Mouse (Mus musculus): ENCODE data around the gene Pgf.

Gene Pgf

GRCm38 (mm10) chr12:85190290-85190689 is 12.7 kb upstream of the Pgf start:
- DNase-seq (ENCODE audit: low read depth): no peak

GRCm38 (mm10) chr12:85186361-85186760 is 8.8 kb upstream of the Pgf start:
- DNase-seq (ENCODE audit: low read depth): no peak

DNA sequence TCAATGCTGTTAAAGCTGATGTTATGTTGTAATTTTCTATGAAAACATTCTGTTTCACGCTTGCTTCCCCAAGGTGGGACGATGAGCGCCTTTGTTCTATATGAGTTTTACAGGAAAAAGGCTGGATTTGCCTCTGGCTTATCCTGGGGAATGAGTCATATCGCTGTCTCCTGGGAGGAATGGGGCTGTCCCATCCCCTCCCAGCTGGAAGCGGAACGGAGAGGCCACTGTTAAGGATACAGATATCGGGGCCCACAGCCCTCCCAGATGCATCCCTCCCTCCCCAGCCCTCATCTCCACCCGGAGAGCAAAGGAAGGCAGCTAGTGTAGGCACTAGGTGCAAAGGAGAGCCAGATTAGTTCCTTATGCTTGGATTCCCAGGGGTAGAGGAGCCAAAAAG is 8.2 kb upstream of the Pgf start:
- no peak for DNase-seq (ENCODE audit: low read depth)

- DNase-seq (ENCODE audit: low read depth): no peak
Observed at GRCm38 (mm10) chr12:85184118-85184517, 6.5 kb upstream of the Pgf start.

- no peak for DNase-seq (ENCODE audit: low read depth)
Observed at GRCm38 (mm10) chr12:85182898-85183297, 5.3 kb upstream of the Pgf start.

GRCm38 (mm10) chr12:85182345-85182643 is 4.7 kb upstream of the Pgf start:
- no peak for DNase-seq (ENCODE audit: low read depth)

GRCm38 (mm10) chr12:85181475-85182344 is 4.1 kb upstream of the Pgf start:
- DNase-seq (ENCODE audit: low read depth): no peak

DNA sequence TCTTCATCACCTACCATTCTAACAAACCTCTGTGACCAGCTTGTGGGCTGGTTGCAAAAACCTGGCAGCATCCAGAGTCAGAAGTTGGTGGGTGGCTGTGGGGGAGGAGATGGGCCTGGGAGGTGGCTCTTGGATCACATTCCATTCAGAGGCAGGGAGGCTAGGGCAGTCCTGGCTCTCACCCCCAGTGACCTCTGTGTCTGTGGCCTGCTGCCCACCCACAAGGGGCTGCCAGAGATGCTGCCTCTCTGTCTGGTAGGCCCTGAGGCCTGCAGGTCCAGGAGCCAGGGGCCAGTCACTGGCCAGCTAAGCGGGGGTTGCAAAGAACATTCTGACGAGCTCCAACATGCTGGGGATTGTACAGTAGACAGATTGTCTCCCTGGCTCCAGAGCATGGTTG is 704 bp upstream of the Pgf start:
- no peak for DNase-seq (ENCODE audit: low read depth)

- DNase-seq (ENCODE audit: low read depth): no peak
Observed at GRCm38 (mm10) chr12:85176846-85177523, 605 bp downstream of the Pgf start.

DNA sequence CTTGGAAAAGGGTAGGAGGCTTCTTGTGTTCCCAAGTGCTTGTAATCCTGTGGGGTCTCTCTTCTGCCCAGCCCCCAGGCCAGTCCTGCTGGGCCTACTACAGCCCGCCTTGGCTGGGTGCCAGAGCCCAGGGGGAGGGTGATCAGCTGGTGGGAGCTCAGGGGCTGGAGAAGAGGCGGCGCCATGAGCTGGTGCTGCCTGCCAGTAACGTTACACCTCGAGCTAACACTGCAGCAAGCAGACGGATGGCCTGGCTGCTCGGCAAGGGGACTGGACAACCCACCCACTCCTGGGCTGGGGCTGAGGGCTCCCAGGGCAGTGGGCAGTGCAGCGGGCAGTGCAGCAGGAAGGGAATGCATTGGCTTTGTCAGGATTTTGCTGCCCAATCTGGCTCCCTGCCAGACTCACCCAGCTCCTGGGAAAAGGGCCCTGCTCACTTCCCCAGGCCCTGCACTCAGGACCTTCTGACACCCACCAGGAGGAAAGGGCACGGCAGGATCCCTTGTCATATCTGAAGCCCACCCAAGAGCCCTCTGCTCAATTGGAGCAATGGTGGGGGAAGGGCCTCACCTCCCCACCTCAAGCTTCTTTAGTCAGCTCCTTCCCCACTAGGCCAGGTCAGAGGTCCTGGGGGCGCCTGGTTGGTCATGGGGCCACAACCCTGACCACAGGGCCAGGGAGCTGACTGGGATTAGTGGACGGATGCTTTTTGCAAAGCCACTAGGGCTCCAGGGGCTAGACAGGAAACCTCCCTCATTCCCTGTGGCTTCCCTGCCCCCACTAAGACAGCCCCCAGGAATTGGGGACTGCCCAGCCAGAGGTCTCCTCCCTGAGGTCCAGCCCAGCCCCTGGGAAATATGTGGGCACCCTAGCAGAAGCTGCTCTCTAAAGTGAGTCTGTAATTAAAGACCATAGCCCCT is 1.4 kb downstream of the Pgf start:
- DNase-seq (ENCODE audit: low read depth): no peak

DNA sequence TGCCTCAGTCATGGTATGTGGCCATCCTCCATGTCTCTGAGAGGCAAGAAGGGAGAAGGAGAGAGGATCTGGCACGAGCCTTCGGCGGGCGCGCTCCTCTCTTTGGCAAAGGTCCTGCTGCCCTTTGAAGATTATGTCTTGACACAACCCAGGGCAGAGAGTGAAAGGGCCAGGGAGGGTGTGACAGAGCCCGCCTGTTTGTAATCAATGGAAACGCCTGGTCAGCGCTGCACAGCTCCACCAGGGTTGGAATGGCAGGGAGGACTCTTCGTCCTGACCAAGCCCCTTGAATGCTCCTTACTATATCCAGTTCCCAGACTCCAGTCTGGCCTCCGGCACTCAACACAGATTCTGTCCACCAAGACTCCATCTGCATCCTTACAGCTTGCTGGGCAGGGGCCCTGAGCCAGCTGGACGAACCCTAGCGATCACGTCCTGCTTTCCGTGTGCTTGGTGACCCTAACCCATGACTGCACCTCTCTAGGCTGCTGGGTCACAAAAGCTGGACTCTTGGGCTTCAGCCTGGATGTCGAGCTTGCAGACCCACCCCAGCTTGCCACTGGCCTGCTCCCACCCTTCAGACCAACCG is 2.4 kb downstream of the Pgf start:
- no peak for DNase-seq (ENCODE audit: low read depth)

GRCm38 (mm10) chr12:85174016-85174415 is 3.6 kb downstream of the Pgf start:
- no peak for DNase-seq (ENCODE audit: low read depth)

GRCm38 (mm10) chr12:85170948-85171307 is 6.7 kb downstream of the Pgf start:
- no peak for DNase-seq (ENCODE audit: low read depth)

DNA sequence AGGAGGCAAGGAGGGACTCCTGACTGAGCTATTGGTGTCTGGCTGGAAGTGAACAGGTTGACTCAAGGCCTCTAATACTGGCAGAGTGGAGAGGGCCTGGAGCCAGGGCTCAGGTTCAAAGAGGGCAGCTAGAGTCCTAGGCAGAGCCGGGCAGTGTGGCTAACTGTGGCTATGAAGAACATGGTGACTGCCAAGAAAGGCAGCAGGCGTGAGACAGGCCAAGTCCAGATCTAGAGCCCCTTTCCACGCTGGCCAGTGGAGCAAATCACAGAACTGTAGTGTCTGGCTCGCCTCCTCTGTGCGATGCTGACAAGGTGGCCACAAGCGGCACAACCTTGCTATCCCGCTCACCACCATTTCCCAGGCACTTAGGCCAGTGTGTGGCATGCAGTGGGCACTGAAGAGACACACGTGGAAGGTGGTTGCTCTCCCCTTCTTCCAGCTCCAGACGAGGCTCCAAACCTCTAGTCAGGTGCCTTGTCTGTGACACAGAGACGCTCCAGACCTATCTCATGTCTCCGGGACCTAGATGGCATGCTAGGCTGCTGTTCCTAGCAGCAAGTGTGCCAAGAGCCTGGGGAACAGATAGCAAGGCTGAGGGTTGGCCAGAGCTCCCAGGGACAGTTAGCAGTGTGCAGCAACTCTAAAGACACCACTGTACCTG is 7.2 kb downstream of the Pgf start:
- DNase-seq (ENCODE audit: low read depth): peak; percentile 61

GRCm38 (mm10) chr12:85169877-85170276 is 7.7 kb downstream of the Pgf start:
- peak; percentile 40 for DNase-seq (ENCODE audit: low read depth)

- peak; percentile 36 for DNase-seq (ENCODE audit: low read depth)
Observed at GRCm38 (mm10) chr12:85169117-85169858, 8.3 kb downstream of the Pgf start.

- DNase-seq (ENCODE audit: low read depth): no peak
Observed at GRCm38 (mm10) chr12:85166631-85167030, 11.0 kb downstream of the Pgf start.

- DNase-seq (ENCODE audit: low read depth): no peak
Observed at GRCm38 (mm10) chr12:85164996-85165395, 12.6 kb downstream of the Pgf start.

DNA sequence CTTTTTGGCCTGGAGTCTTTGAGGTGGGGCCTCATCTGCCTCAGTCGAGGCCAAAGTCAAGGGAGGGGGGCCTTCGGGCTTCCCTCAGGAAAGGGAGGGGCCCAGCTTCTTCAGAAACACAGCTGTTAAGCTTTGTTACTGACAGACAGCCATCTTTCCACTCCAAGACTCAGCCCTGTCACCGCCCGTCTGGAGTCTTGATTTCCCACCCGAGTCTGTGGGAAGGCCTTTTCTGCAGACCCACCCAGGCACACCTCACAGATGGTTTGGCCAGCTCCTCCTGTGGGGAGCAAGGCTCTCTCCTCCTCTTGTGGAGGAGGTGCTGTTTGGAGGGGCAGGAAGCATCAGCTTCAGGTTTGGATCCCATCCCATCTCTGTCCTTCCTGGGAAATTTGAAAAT is 18.0 kb downstream of the Pgf start:
- DNase-seq (ENCODE audit: low read depth): peak; percentile 47

DNA sequence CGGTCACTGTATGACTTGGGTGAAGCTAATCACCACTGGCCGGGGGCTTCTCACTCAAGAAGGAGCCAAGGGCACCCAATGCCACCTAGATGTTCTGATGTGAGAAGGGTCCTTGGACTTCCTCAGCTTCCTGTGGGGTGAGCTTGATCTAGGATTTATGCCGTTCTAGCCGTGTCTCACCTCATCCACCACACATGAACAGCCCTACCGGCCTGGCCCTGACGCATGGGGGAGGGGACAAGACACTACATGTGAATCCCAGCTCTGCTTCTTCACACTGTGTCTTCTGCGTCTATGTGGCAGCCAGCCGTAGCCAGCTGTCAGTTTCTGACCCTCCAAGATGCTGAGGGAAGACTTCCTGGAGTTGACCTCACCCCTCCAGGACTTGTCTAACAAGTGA is 18.8 kb downstream of the Pgf start:
- no peak for DNase-seq (ENCODE audit: low read depth)

Measured in fibroblast of lung, adult 2 months (primary cell).